Comparison of ENCODE assay signal across 12 mouse cellular contexts in genomic region chr12:54161468-54162202, GRCm38 (mm10). TPM values are rescaled to one million over a fixed set of nuclear protein-coding genes. Genes with fewer than 3 reads are reported as not detected.
DNase-seq lines count a peak whose midpoint lies in the region; ATAC-seq and TF ChIP-seq lines count a peak whose summit lies in the region.
"Had no signal": no experiment of that assay in that cellular context is flagged by ENCODE, and none has a peak within 500 bp of the region (broad histone marks: within the 10 kb centered on the region; RNA-seq: fewer than 3 reads in every experiment).

No protein-coding gene starts in this region.

- ATAC-seq in forebrain, postnatal 0 days = no peak
- ATAC-seq in intestine, embryonic 14.5 days (replicated peaks; ENCODE audit: low FRiP score, low TSS enrichment, low read depth) = peak; percentile 32
- no peak for ATAC-seq in intestine, embryonic 16.5 days
- ATAC-seq in forebrain, embryonic 16.5 days = peak; percentile 26; the same call in 1 of the 2 replicates
- ATAC-seq: Patski had no signal

- H3K27me3 ChIP-seq in forebrain, embryonic 10.5 days (ENCODE audit: poor library complexity, severe bottlenecking) = peaks cover 61% of the 10 kb centered on the region
- H3K27me3 ChIP-seq in forebrain, postnatal 0 days (ENCODE audit: insufficient read depth, low read length) = peaks cover 3% of the 10 kb centered on the region; the same call in 1 of the 2 replicates
- H3K27me3 ChIP-seq in intestine, embryonic 14.5 days (replicated peaks; ENCODE audit: control insufficient read depth, insufficient read depth, low read length) = 0 out of 2 replicates have a peak, but pooled peaks cover 3% of the 10 kb centered on the region
- no peaks in the 10 kb centered on the region for H3K27me3 ChIP-seq in intestine, embryonic 16.5 days (replicated peaks; ENCODE audit: control insufficient read depth, insufficient read depth, low read length)
- no peaks in the 10 kb centered on the region for H3K27me3 ChIP-seq in forebrain, embryonic 16.5 days (replicated peaks; ENCODE audit: control insufficient read depth, insufficient read depth, low read length)
- H3K27me3 ChIP-seq: Patski had no signal

- H3K9ac ChIP-seq in forebrain, postnatal 0 days = no peak overlapping the region
- H3K9ac ChIP-seq in intestine, embryonic 14.5 days (ENCODE audit: low read length) = no peak overlapping the region
- no peak overlapping the region; the same call in 1 of the 2 replicates for H3K9ac ChIP-seq in intestine, embryonic 16.5 days (ENCODE audit: low read depth, low read length)
- no peak overlapping the region for H3K9ac ChIP-seq in forebrain, embryonic 16.5 days (replicated peaks; ENCODE audit: low read depth, low read length)

- DNase-seq in forebrain, embryonic 10.5 days (ENCODE audit: extremely low spot score, low spot score) = no peak
- no peak for DNase-seq in forebrain, postnatal 0 days
- no peak for DNase-seq in intestine, embryonic 14.5 days (ENCODE audit: low spot score)
- DNase-seq in 3T3-L1 (ENCODE audit: low read depth, low spot score) = peak; percentile 6
- no peak for DNase-seq in cerebellum, adult 9-10 months
- no peak for DNase-seq in cerebellum, adult 11 months
- DNase-seq: kidney, postnatal 14 days; spleen, adult 18-20 months; thymus, adult 2 months had no signal

- no peak overlapping the region for H3K4me2 ChIP-seq in forebrain, postnatal 0 days (ENCODE audit: low read depth)
- no peak overlapping the region for H3K4me2 ChIP-seq in intestine, embryonic 14.5 days (ENCODE audit: low read length)
- no peak overlapping the region for H3K4me2 ChIP-seq in intestine, embryonic 16.5 days (ENCODE audit: low read depth, low read length)
- H3K4me2 ChIP-seq in forebrain, embryonic 16.5 days (ENCODE audit: low read length) = no peak overlapping the region

- 11% methylated on average over 5 of the region's 5 CpGs for WGBS in forebrain, embryonic 10.5 days
- WGBS in forebrain, postnatal 0 days = 15% methylated on average over 5 of the region's 5 CpGs
- 32% methylated on average over 5 of the region's 5 CpGs for WGBS in intestine, embryonic 14.5 days
- WGBS in intestine, embryonic 16.5 days = 37% methylated on average over 5 of the region's 5 CpGs
- WGBS in forebrain, embryonic 16.5 days = 13% methylated on average over 5 of the region's 5 CpGs

- no peak overlapping the region for H3K4me3 ChIP-seq in forebrain, embryonic 10.5 days
- H3K4me3 ChIP-seq in forebrain, postnatal 0 days (ENCODE audit: low read depth, low read length) = no peak overlapping the region
- H3K4me3 ChIP-seq in intestine, embryonic 14.5 days (ENCODE audit: low read depth, low read length) = no peak overlapping the region
- H3K4me3 ChIP-seq in intestine, embryonic 16.5 days (ENCODE audit: low read length) = no peak overlapping the region
- no peak overlapping the region for H3K4me3 ChIP-seq in forebrain, embryonic 16.5 days (replicated peaks; ENCODE audit: low read length)

- no peaks in the 10 kb centered on the region for H3K36me3 ChIP-seq in forebrain, embryonic 10.5 days (replicated peaks)
- H3K36me3 ChIP-seq in forebrain, postnatal 0 days (ENCODE audit: insufficient read depth) = no peaks in the 10 kb centered on the region
- H3K36me3 ChIP-seq in intestine, embryonic 14.5 days (ENCODE audit: control insufficient read depth, insufficient read depth, low read length) = no peaks in the 10 kb centered on the region
- no peaks in the 10 kb centered on the region for H3K36me3 ChIP-seq in intestine, embryonic 16.5 days (ENCODE audit: control insufficient read depth, insufficient read depth, low read length)
- no peaks in the 10 kb centered on the region for H3K36me3 ChIP-seq in forebrain, embryonic 16.5 days (ENCODE audit: control insufficient read depth, insufficient read depth)

- no peaks in the 10 kb centered on the region for H3K9me3 ChIP-seq in forebrain, embryonic 10.5 days
- no peaks in the 10 kb centered on the region for H3K9me3 ChIP-seq in forebrain, postnatal 0 days (ENCODE audit: low read length)
- H3K9me3 ChIP-seq in intestine, embryonic 14.5 days (ENCODE audit: control insufficient read depth, low read length) = no peaks in the 10 kb centered on the region
- H3K9me3 ChIP-seq in intestine, embryonic 16.5 days (ENCODE audit: control insufficient read depth, low read length) = no peaks in the 10 kb centered on the region
- no peaks in the 10 kb centered on the region for H3K9me3 ChIP-seq in forebrain, embryonic 16.5 days (ENCODE audit: control insufficient read depth, low read length)

- no peak for TF ChIP-seq CTCF in forebrain, postnatal 0 days (IDR thresholded peaks at IDR 0.05; ENCODE audit: low read depth)

- H3K4me1 ChIP-seq in forebrain, embryonic 10.5 days = peaks cover 42% of the 10 kb centered on the region
- H3K4me1 ChIP-seq in forebrain, postnatal 0 days (ENCODE audit: insufficient read depth) = peaks cover 7% of the 10 kb centered on the region; the same call in 1 of the 2 replicates
- H3K4me1 ChIP-seq in intestine, embryonic 14.5 days (replicated peaks; ENCODE audit: control insufficient read depth, insufficient read depth, low read length) = peaks cover 13% of the 10 kb centered on the region
- H3K4me1 ChIP-seq in intestine, embryonic 16.5 days (ENCODE audit: control insufficient read depth, insufficient read depth, low read length) = peaks cover 20% of the 10 kb centered on the region
- peaks cover 13% of the 10 kb centered on the region for H3K4me1 ChIP-seq in forebrain, embryonic 16.5 days (replicated peaks; ENCODE audit: control insufficient read depth, insufficient read depth, low read length)

- H3K27ac ChIP-seq in forebrain, embryonic 10.5 days = 0 out of 2 replicates have a peak overlapping the region, but pooled peaks have one; percentile 6
- no peak overlapping the region for H3K27ac ChIP-seq in forebrain, postnatal 0 days (ENCODE audit: low read depth, low read length)
- no peak overlapping the region for H3K27ac ChIP-seq in intestine, embryonic 14.5 days (ENCODE audit: low read depth)
- H3K27ac ChIP-seq in intestine, embryonic 16.5 days (ENCODE audit: low read length) = no peak overlapping the region
- no peak overlapping the region for H3K27ac ChIP-seq in forebrain, embryonic 16.5 days (ENCODE audit: low read length)

RNA-seq across cellular contexts. Expression of gene Egln3, which starts 42.0 kb away (rescaled TPM):
- 3.2 and 3.4 TPM in 2 replicates for polyA plus RNA-seq in forebrain, embryonic 10.5 days (2016; fragmentation: Nextera tagmentation; extraction: Ambion mirVana)
- total RNA-seq in forebrain, postnatal 0 days (2014; rRNA removed) = 8.6 and 11.8 TPM in 2 replicates
- 5.2 and 5.6 TPM in 2 replicates for polyA plus RNA-seq in forebrain, postnatal 0 days (2015; fragmentation: Nextera tagmentation; extraction: Ambion mirVana)
- 44.9 and 48.1 TPM in 2 replicates for polyA plus RNA-seq in intestine, embryonic 14.5 days (2014; fragmentation: Nextera tagmentation; extraction: Ambion mirVana)
- 69.4 and 73.6 TPM in 2 replicates for polyA plus RNA-seq in intestine, embryonic 16.5 days (2015; fragmentation: Nextera tagmentation; extraction: Ambion mirVana)
- polyA plus RNA-seq in forebrain, embryonic 16.5 days (2015; fragmentation: Nextera tagmentation; extraction: Ambion mirVana) = 7.1 and 8.7 TPM in 2 replicates

Comparison
In these comparisons a context has a peak if more than half of its experiments do, and no peak if none do; other contexts are left out.
1. ATAC-seq: peak in intestine, embryonic 14.5 days (single experiment) and forebrain, embryonic 16.5 days (single experiment); none in forebrain, postnatal 0 days (single experiment) and intestine, embryonic 16.5 days (single experiment).